Mouse (Mus musculus): ENCODE results near the gene Id3. TPM values are rescaled to one million over a fixed set of nuclear protein-coding genes. Genes with fewer than 3 reads are reported as not detected.

Gene Id3
- polyA plus RNA-seq, 1 experiment: 90.0 TPM

DNA sequence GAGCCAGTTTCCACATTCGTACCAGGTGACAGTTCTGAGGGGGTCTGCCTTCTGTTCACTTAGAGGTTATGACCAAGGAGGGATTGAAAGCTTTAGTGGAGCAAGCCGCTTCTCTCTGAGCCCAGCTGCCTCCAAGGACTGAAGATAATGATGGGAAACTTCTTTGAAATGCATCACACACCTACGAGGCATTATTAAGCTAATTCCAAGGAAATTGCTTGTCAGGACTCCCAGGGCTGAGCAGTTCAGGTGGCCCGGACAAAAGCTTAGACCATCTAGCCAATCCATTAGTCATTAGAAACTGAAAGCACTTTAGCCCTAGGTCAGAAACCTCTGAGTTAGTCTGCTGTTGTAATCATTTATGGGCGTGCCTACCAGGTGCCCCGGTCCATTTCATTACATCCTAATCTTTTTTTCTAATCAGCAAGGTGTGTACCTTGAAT is 3.4 kb downstream of the Id3 start:
- no peak for DNase-seq (ENCODE audit: extremely low spot score in 1 of 2, low spot score in 1 of 2)

DNA sequence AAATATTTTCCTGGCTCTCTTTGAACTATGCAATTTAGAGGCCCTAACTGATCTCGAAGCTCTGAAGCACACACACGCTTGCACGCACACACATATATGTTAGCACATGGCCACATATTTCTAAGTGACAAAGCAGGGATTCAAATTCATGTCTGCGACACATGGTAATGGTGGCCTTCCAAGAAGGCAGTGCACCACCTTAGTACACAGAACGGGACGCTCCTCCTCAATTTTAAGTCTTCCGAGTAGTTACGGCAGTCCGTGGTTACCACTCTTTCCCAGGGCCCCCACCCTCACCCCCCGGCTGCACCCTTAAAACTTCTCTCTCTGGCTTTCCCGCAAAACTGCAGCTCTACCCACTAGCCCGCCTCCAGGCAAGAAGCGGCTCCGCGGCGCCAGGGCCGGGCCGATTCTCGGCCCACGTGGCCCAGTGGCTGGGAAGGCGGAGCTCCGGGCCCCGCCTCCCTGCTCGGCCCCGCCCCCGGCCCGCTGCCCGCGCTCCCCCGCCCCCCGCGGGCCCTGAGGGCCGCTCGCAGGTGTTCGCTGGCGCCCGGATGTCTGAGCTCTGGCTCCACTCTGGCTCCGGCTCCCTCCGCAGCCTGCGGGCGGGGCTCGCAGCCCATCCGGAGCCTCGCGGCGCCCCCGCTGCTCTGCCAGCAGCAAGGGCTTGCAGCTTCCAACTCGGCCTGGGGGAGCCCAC is 4.3 kb downstream of the Id3 start:
- peak in 1 of 2 experiments; percentile 66 for DNase-seq (ENCODE audit: extremely low spot score in 1 of 2, low spot score in 1 of 2)

DNA sequence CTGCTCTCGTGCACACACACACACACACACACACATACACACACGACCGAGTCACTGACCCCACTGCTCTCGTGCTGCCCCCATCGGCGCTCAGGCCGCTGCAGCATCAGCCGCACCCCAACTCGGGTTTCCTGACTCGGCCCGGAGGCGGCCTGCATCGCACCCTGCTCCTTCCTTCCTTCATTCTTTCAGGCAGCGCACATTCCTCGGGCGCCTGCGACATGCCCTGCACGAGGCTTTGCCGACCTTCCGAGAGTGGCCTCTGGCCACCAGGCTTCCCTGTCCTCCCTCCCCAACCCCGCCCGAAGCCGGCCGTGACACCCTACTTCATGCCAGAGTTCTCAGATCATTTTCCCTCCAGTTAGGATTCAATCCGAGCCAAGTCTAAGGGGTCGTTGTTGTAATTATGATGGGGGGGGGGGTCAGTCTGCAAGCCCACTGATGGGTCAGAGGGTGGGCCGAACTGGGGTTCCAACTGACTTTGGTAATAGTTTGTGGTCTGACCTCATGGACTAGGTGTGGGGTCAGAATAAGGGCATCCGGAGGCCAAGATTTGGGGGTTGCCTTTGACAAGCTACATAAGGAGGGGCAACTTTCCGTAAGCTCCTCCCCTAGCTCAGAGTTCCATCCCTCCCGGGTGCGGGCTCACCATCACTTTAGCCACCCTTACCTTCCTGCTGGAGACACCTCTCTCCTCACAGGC is 5.2 kb downstream of the Id3 start:
- no peak for DNase-seq (ENCODE audit: extremely low spot score in 1 of 2, low spot score in 1 of 2)

DNA sequence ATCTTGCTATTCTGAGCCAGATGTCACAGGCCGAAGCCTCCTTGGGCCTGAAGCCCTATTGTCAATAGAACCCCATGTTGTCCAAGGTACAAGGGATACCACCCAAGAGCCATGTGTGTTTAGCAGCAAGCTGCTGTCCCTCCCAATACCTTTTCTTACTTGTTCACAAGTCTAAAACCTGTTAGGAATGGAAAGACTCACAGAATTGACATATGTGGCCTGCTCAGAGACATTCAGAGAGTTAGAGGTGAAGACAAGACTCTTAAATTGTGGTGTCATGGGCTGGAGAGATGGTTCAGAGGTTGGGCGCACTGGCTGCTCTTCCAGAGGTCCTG is 5.7 kb downstream of the Id3 start:
- no peak for DNase-seq (ENCODE audit: extremely low spot score in 1 of 2, low spot score in 1 of 2)

DNA sequence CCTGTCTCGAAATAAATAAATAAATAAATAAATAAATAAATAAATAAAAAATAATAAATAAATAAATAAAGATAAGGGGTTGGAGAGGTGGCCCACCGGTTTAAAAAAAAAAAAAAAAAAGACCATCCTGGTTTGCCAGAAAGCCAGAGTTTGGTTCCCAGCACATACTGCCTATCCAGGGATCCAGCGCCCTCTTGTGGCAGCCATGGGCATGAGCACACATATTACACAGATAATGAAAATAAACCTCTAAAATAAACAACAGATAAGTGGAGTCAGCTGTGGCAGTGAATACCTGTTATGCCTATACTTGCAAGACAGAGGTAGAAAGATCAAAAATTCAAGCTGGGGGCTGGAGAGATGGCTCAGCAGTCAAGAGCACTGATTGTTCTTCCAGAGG is 6.4 kb downstream of the Id3 start:
- no peak for DNase-seq (ENCODE audit: extremely low spot score in 1 of 2, low spot score in 1 of 2)

DNA sequence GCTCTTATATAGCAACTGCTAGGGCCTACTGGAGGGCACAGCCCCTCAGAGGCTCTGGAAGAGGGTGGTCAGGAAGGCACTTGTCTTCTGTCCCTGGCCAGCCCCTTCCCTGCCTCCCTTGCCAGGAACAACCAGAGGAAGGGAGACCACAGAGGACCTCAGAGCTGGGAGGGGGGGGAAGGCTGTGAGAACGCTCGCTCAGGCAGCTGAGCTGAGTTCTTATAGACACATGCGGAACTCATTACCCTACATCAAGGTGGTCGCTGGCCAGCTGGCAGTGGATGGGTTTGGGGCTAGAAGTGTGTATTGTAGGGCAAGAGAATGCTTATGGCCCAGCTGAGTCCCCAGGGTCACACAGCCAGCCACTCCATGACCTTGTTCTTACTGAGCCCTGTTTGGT is 7.3 kb downstream of the Id3 start:
- DNase-seq (ENCODE audit: extremely low spot score in 1 of 2, low spot score in 1 of 2): no peak

DNA sequence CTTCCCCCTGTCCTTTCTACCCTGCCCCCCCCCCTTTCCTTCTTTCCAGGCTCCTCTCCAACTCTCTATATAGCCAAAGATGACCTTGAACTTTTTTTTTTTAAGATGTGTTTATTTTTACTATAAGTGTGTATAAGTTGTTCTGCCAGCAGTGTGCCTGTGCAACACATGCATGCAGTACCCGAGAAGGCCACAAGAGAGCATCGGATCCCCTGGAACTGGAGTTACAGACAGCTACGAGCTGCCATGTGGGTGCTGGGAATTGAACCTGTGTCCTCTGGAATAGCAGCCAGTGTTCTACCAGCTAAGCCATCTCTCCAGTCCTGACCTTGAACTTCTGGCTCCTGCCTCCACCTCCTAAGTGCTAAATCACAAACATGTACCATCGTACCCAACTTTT is 9.5 kb downstream of the Id3 start:
- no peak for DNase-seq (ENCODE audit: extremely low spot score in 1 of 2, low spot score in 1 of 2)

DNA sequence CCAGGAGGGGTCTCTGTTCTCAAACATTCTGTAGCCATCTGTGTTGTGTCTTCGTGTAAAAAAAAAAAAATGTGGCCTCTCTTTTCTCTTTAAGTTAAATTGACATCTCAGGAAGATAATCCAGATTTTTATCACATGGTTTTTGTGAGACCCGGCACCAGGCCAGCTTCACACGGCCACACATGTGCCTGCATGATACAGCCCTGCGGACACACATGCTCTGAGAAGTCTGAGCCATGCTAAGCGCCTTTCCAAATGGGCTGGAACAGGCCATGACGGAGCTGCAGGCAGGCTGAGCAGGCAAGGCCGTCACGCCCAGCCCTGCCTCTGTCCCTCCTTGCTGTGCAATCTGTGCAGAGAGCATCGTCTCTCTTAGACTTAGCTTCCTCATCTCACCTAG is 11.2 kb downstream of the Id3 start:
- no peak for DNase-seq (ENCODE audit: extremely low spot score in 1 of 2, low spot score in 1 of 2)

DNA sequence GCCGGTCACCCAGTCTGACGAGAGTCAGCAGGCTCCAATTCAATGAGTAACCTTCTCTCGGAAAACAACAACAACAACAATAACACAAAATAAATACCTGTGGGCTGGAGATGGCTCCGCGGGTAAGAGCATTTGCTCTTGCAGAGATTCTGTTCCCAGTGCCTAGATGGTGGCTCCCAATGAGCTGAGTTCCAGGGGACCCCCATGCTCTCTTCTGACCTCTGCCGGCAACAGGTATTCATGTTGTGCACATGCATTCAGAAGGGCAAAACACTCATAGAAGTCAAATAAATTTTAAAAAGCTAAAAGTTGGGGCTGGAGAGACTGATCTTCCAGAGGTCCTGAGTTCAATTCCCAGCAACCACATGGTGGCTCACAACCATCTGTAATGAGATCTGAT is 15.2 kb downstream of the Id3 start:
- DNase-seq (ENCODE audit: extremely low spot score in 1 of 2, low spot score in 1 of 2): no peak

DNA sequence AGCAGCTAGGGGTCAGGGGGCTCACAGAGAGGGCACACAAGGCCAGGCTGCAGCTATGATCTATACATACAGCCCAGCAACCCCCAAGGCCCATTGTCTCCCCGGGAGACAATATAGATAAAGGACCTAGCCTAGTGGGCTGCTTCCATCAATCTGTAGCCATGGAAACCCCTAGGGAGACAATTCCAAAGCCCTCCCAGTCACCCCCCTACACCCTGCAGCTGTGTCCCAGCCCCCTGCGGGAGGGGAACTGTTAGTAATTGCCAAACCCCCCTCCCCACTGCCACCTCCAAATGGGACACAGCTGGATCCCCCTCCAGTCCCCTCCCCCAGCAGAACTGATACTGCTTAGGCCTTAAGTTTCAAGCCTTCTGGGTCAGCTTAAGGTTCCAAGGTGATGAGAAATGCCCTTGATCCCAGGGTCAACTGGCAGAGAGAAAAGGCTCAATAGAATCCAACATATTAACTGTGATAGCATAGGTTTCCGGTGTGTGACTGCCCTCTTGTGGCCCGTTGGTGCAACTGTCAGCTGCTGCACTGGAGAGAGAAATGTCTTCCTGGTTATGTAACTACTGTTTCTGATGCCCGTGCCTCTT is 16.6 kb downstream of the Id3 start:
- DNase-seq (ENCODE audit: extremely low spot score in 1 of 2, low spot score in 1 of 2): peak; percentile 57 to 88

DNA sequence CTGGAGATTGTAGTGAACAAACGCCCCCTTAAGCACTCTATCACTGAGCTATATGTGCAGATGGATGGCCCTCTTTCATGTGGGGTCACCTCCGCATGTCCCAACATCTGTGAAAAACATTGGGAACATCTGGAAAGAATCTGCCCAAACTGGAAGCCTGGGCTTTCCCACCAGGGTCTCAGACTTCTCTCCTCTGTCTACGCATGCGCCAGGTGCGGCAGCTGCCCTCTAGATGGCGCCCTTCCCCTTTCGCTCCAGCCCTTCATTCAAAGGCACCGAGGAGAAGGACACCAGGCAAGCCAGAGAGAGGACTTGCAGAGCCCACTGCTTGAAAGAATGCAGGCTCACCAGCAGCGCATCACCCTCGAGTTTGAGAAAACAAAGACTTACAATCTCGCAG is 20.2 kb downstream of the Id3 start:
- DNase-seq (ENCODE audit: extremely low spot score in 1 of 2, low spot score in 1 of 2): peak; percentile 36 to 92

DNA sequence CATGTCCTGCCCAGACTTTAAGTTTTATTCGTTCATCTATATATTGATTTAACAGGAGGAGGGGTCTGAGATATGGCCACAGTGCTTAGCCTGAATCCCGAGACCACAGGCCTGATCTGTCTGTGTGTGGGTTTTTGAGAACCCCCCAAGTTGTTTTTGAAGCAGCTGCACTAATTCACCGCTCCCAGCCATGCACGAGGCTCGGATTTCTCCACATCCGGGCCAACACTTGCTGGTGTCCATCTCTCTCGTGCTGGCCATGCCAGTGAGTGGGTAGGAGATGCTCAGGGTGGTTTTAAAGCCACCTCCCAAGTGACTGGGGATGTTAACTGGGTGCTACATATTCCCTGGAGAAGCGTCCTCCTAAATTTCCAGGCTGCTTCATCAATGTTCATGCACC is 21.7 kb downstream of the Id3 start:
- no peak for DNase-seq (ENCODE audit: extremely low spot score in 1 of 2, low spot score in 1 of 2)

DNA sequence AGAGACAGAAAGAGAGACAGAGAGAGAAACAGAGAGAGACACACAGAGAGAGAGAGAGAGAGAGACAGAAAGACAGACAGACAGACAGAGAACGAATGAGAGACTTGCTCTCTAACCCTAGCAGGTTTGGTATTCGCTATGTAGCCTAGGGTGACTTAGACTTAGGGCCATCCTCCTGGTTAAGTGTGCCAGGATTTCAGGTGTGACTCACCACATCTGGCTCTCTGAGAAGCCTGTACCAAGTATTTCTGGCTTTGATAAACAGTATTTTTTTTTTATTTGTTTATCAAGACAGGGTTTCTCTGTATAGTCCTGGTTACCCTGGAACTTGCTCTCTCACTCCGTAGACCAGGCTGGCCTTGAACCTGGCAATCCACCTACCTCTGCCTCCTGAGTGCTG is 24.4 kb downstream of the Id3 start:
- DNase-seq (ENCODE audit: extremely low spot score in 1 of 2, low spot score in 1 of 2): no peak

DNA sequence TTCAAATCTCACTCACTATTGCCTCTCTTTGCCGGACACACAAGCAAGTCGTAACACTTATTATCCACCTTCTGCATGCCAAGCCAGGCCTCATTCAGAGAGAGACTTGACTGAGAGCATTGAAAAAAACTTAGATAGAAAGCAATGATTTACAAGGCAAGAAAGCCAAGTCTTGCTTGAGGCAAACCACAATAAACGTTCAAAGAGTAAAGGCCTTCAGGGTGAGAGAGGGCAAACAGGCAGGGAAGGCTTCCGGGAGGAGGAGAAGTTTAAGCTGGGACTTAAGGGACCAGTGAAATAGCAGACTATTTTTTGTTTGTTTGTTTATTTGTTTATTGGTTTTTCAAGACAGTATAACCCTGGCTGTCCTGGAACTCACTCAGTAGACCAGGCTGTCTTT is 27.1 kb downstream of the Id3 start:
- DNase-seq (ENCODE audit: extremely low spot score in 1 of 2, low spot score in 1 of 2): no peak

DNA sequence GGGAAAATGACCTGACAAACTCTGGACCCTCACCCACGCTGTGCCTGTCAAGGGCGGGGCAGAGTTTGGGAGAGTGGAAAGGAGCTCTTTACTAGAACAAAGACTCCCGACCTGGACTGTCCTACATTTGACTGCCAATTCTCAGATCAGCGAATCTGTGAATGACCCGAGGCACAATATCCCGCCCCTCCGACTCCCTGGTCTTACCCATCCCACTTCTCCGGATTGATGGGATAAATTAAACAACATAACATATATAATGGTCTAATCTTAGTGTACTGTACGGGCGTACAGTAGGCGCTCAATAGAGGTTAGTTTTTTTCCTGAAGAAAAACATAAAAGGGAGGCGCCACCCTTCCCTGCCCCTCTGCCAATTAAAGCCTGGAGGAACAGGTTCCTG is 28.2 kb downstream of the Id3 start:
- no peak for DNase-seq (ENCODE audit: extremely low spot score in 1 of 2, low spot score in 1 of 2)

DNA sequence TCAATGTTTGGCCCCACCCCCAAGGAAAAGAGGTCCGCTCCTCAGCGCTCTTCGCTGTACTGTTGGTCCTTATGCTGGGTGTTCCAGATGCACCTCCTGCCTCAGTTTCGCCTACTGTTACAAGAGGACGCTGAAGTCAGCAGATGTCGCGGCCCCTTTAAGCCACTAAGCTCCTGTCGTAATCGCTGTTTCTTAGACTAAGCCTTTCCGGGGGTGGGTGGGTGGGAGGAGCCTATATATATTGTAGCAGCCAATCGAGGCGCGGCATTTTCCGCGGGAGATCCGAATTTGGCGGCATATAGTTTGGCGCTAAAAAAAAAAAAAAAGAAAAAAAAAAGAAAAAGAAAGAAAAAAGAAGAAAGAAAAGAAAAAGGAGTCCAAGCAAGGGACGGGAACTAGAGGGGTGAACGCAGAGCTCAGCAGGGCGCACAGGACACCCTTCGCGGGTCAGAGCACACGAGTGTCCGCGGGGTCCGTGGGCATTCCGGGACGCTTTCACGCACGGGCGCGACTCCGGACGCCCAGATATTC is 28.8 kb downstream of the Id3 start, which contains the start of gene E2f2:
Gene E2f2, plus strand, starts transcription at position 384 of the 531 bp plus-strand sequence.
- DNase-seq (ENCODE audit: extremely low spot score in 1 of 2, low spot score in 1 of 2): peak in 1 of 2 experiments; percentile 57

DNA sequence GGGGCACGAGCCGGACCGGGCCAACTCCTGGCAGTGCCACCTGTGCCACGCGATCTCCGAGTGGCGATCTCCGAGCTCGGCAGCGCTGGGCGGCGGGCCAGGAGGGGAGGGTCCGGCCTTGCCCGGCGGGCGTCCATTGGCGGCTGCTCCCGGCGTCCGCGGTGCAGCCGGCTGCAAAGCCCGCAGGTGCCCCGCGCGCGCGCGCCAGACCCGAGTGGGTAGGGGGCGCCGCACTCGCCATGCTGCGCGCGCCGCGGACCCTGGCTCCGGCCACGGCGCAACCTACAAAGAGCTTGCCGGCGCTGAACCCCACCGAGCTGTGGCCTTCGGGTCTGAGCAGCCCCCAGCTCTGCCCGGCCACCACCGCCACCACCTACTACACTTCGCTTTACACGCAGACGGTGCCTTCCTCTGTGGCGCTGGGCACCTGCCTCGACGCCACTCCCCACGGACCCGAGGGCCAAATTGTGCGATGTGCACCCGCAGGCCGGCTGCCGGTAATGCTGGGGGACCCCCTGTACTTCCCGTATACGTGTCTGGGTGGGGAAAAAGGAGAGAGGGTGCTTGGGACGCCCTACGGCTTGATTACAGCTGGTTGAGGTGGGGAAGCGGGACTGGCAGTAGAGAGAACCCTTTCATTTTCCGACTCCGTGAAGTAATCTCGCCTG is 29.4 kb downstream of the Id3 start:
- DNase-seq (ENCODE audit: extremely low spot score in 1 of 2, low spot score in 1 of 2): no peak

DNA sequence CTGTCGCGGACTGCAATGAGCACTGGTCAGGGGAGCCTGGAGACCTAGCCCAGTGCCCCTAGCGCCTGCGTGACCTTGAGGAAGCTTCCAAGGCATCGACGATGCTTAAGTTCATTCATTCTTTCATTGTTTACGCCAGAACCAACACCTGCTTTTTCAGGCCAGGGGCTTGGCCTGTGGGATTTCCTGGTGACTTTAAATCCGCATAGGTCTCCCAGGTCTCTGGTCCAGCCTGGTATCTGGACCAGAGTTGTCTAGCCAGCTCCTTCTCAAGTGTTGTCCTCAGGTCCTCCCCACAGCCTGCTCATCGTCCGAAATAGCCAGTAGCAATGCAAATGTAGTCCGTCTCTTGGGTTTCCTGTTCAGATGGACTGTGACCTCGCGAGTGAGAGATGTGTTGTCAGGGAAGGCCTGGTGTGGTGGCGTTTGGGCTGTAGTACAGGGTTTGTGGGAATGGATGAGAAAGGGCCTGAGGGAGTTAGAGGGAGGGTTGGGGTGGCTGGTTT is 30.0 kb downstream of the Id3 start:
- DNase-seq (ENCODE audit: extremely low spot score in 1 of 2, low spot score in 1 of 2): no peak

DNA sequence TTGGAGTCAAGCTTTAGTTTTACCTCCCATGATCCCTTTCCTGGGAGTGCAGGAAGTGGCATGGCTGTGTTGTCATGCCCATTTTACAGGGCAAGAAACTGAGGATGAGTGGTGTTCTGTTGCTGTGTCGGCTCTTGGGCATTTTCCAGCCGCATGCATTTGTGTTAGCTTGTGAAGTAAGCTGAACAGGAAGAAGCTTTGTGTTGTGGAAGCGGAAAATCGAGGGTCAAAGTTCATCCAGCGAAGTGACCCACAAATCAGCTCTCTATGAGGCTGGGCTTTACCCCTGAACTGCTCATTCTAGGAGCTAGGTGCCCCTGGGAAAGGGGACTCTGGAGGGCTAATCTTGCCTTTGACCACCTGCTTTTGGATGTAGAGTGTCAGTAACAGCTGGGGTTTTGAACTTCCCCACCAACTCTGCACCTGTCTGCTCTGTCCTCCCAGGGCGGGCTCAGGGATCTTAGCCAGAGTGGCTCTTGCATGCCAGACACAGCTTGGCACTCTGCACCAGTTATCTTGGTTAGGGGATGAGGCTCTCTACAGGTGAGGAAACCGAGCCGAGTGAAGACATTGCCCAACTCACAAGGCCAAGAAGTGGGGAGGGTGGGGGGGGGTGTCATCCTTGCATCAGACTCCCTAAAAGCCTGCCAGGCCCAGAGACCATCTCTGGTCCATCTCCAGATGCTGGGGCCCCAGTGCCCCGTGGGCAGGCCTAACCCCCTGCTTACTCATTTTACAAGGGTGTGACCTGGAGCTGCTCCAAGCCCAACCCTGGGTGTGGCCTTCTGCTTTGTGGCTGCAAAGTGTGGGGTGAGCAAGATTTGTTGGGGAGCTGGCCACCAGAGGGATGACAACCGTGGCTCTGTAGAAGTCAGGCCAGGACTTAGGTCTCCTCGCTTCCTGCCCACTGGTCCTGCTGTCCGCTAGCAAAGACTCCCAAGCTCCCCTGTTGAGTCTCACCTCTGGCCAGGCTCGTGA is 31.2 kb downstream of the Id3 start:
- no peak for DNase-seq (ENCODE audit: extremely low spot score in 1 of 2, low spot score in 1 of 2)

DNA sequence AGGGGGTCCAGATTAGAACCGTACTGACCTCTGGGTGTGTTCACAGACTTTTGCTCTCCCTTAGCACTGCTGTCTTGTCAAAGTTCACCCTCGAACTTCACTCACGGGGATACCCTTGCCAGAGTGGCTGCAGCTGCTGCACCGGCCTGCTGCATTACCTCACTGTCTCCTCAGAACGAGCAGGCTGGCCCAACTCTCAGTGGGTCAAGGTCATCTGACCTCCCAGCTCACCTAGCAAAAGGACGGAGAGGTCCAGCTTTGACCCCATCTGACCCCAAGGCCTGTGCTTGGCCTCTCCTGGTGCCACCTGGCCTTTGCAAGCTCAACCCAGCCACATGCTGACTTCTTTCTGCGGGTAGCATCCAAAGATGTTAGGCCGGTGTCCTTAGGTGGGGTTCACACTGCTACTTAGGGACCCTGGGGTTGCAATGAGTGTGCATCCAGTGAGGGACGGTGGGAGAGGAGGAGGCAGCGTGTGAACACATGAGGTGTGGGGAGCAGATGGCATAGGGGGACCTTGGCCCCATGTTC is 32.8 kb downstream of the Id3 start:
- no peak for DNase-seq (ENCODE audit: extremely low spot score in 1 of 2, low spot score in 1 of 2)
